Mouse (Mus musculus) bone marrow, adult 2 months (tissue): ENCODE results near the gene Gm49510.

Source experiments
- CTCF ChIP-seq: fragments of 200-500 bp; IDR thresholded peaks from 2 replicates; pipeline ENCODE4 v1.5.1; 2011; ENCODE audit warnings: low read length, control low read depth; ENCODE audit not compliant: control insufficient read depth, insufficient read depth
- POLR2A ChIP-seq: fragments of 200-500 bp; IDR thresholded peaks from 2 replicates; pipeline ENCODE4 v1.6.1; 2011; ENCODE audit warnings: low read depth, mild to moderate bottlenecking, control low read depth, low read length, borderline replicate concordance; ENCODE audit not compliant: control insufficient read depth

DNA sequence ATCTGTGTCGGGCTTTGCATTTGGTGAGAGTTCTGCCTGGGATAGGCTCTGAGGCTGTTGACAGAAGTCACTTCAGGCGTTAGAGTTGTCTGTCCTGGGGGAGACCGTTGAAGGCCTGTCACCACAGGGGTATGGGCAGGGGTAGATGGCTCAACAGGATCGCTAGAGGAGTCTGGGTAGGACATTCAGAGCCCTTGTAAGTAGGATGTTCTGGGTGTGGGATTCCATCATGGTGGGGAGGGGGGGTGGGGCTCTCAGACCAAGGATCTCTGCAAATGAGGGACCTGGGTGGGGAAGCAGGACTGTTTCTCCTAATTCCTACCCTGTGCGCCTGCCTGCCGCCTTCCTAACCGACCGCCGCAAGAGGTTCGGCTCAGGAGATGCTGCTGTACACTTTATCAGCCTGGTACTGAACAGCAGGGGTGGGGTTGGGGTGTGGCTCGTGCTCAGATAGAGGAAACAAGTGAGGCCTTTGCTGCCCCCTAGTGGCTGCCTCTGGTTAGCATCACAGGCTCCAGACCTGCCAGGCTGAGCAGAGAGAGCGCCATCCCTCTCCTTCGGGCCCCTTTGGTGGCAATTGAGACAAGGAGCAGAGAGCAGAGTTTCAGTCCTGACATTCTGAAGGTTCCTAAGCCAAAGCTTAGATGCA, 47.8 kb upstream of the Gm49510 start:
- peak; percentile 95 for TF ChIP-seq CTCF
- TF ChIP-seq POLR2A: no peak
